Mouse (Mus musculus): ENCODE results near the gene P2rx7.

The P2rx7 gene

DNA sequence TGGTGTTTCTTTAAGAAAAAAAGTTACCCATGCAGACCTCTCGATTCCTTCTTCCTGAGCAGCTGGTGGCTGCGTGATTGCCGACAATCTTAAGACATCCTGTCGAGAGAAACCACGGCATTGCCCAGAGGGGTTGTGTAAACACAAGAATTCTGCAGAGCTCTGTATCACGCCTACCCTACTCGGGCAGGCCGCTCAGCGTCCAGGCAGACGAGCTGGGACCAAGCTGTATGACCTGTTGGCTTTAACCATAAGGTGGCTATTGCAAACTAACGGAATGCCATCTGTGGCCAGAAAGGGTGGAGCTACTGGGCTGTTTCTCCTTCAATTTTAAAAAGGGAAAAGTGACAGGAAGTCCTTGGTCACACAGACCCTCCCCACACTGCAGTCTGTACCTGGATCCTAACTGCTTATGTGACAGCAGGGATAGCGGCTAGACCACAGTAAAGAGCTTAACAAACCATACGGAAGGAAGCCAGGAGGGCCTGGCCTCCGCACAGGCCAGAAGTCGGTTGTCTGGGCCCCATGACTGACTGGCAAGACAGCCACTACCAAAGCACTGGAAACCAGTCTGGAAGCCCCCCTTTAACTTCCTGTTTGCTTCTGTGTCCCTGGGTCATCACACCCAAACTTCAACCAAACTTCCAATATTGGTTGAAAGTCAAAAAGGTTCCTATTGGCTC, 88.4 kb downstream of the P2rx7 start:
- no peak for DNase-seq

DNA sequence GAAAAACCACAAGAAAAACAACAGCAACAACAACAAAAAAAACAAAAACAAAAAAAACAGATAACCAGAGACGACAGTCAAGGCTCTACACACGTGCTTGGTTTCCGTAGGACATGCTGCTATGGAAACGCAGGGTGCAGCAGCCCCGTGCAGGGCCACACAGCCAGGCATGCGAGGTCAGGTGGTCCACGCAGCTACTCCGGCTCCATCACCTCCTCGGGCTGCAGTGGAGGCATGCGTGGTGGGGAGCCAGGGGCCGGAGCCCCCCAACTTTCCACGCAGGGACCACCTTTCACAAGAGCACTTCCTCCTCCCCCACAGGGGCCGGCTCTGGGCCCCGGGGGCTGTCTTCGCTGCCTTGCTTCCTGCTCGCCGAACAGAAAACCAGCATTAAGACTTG, 90.2 kb downstream of the P2rx7 start:
- no peak for DNase-seq

- DNase-seq, result no peak
These were observed 92.1 kb downstream of the P2rx7 start for GRCm38 (mm10) chr5:122735853-122736252.

GRCm38 (mm10) chr5:122736761-122737160, 93.0 kb downstream of the P2rx7 start:
- DNase-seq, result no peak

Data from cerebellum, postnatal 25 days (tissue).